Mouse (Mus musculus) liver, postnatal 0 days (tissue): ENCODE results near the gene P3h2.

Experiments
- CTCF ChIP-seq: sonication (generic); IDR thresholded peaks from 2 replicates; pipeline ENCODE4 v1.5.1; 2016; ENCODE audit warnings: antibody characterized with exemption, low read depth
- EP300 ChIP-seq: IDR thresholded peaks from 2 replicates; pipeline ENCODE4 v1.6.1; 2016; ENCODE audit warnings: antibody characterized with exemption, low read depth, mild to moderate bottlenecking

DNA sequence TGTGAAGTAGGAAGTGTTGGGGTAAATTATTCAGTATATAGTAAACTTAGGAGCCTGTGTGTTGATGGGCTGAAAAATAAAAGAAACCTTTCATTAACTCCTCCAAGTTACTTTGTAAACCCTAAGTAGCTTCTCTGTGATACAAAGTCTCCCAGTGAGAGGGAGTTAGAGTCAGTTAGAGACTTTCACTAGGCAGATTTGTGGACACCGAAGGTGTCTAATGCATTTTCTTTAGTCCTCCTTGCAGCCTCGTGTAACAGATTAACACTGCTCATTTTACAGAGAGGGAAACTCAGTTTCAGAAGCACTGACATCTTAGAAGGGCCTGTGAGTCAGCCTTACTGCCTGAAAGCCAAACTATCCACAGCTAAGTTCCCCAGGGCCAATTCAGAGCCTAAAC lies 20.4 kb downstream of the P3h2 start:
- TF ChIP-seq CTCF: no peak
- TF ChIP-seq EP300: no peak
